Mouse (Mus musculus): ENCODE data around the gene Phf5a. TPM values are rescaled to one million over a fixed set of nuclear protein-coding genes. Genes with fewer than 3 reads are reported as not detected.

Gene Phf5a
- polyA plus RNA-seq, 1 experiment from 2014 or later = 128 TPM

GRCm38 (mm10) chr15:81840306-81840705, 31.4 kb downstream of the Phf5a start:
- Histone ChIP-seq H3K27me3 (no peaks in the 10 kb centered on the region), H3K4me2 (replicated peaks) (no peak overlapping the region), H3K9ac (replicated peaks) (no peak overlapping the region), H3K4me3 (no peak overlapping the region), H3K9me3 (no peaks in the 10 kb centered on the region), H3K27ac (replicated peaks) (no peak overlapping the region), H3K36me3 (no peaks in the 10 kb centered on the region), H3K4me1 (peaks cover 21% of the 10 kb centered on the region)
- ATAC-seq (replicated peaks) = no peak
- whole genome bisulfite sequencing = 90% methylated on average over 7 of the region's 7 CpGs

- no peak overlapping the region; the same call in 1 of the 2 replicates for H3K4me2 ChIP-seq (replicated peaks)
- H3K27ac ChIP-seq (replicated peaks) = 0 out of 2 replicates have a peak overlapping the region, but pooled peaks have one; percentile 23
- peak; percentile 77 for ATAC-seq (replicated peaks)
- H3K4me3 ChIP-seq = no peak overlapping the region
- no peaks in the 10 kb centered on the region for H3K36me3 ChIP-seq
- peaks cover 21% of the 10 kb centered on the region for H3K4me1 ChIP-seq
- WGBS = 44% methylated on average over 5 of the region's 5 CpGs
- H3K9ac ChIP-seq (replicated peaks) = no peak overlapping the region
- no peaks in the 10 kb centered on the region for H3K9me3 ChIP-seq
- no peaks in the 10 kb centered on the region for H3K27me3 ChIP-seq
Observed at GRCm38 (mm10) chr15:81839634-81840033, 32.1 kb downstream of the Phf5a start.

- 44% methylated on average over 14 of the region's 14 CpGs for WGBS
- no peak for ATAC-seq (replicated peaks)
- H3K9ac ChIP-seq (replicated peaks) = no peak overlapping the region
- no peaks in the 10 kb centered on the region for H3K27me3 ChIP-seq
- peaks cover 21% of the 10 kb centered on the region for H3K4me1 ChIP-seq
- no peak overlapping the region for H3K4me3 ChIP-seq
- H3K36me3 ChIP-seq = no peaks in the 10 kb centered on the region
- H3K9me3 ChIP-seq = no peaks in the 10 kb centered on the region
- H3K4me2 ChIP-seq (replicated peaks) = no peak overlapping the region
- H3K27ac ChIP-seq (replicated peaks) = no peak overlapping the region
Observed at GRCm38 (mm10) chr15:81838554-81839235, 33.0 kb downstream of the Phf5a start.

GRCm38 (mm10) chr15:81836966-81837920, 34.5 kb downstream of the Phf5a start:
- H3K9me3 ChIP-seq = no peaks in the 10 kb centered on the region
- 0 out of 2 replicates have a peak overlapping the region, but pooled peaks have one; percentile 29 for H3K4me3 ChIP-seq
- H3K27ac ChIP-seq (replicated peaks) = no peak overlapping the region
- no peak overlapping the region for H3K4me2 ChIP-seq (replicated peaks)
- H3K9ac ChIP-seq (replicated peaks) = no peak overlapping the region
- H3K4me1 ChIP-seq = peaks cover 21% of the 10 kb centered on the region
- H3K36me3 ChIP-seq = no peaks in the 10 kb centered on the region
- 65% methylated on average over 7 of the region's 7 CpGs for WGBS
- H3K27me3 ChIP-seq = no peaks in the 10 kb centered on the region
- ATAC-seq (replicated peaks) = no peak

- peak; percentile 51 for ATAC-seq (replicated peaks)
- Histone ChIP-seq H3K36me3 (no peaks in the 10 kb centered on the region), H3K27me3 (no peaks in the 10 kb centered on the region), H3K9me3 (no peaks in the 10 kb centered on the region), H3K4me3 (peak overlapping the region; percentile 29), H3K27ac (replicated peaks) (no peak overlapping the region), H3K4me1 (peaks cover 24% of the 10 kb centered on the region), H3K4me2 (replicated peaks) (peak overlapping the region; percentile 41), H3K9ac (replicated peaks) (peak overlapping the region; percentile 27; the same call in 1 of the 2 replicates)
- WGBS = 1% methylated on average over 33 of the region's 33 CpGs
Observed at GRCm38 (mm10) chr15:81836124-81836821, 35.4 kb downstream of the Phf5a start.

- no peaks in the 10 kb centered on the region for H3K9me3 ChIP-seq
- 74% methylated on average over 10 of the region's 10 CpGs for WGBS
- H3K4me2 ChIP-seq (replicated peaks) = no peak overlapping the region
- H3K36me3 ChIP-seq = no peaks in the 10 kb centered on the region
- no peak for ATAC-seq (replicated peaks)
- no peak overlapping the region for H3K9ac ChIP-seq (replicated peaks)
- no peak overlapping the region for H3K4me3 ChIP-seq
- H3K4me1 ChIP-seq = peaks cover 24% of the 10 kb centered on the region
- H3K27me3 ChIP-seq = no peaks in the 10 kb centered on the region
- H3K27ac ChIP-seq (replicated peaks) = no peak overlapping the region
Observed at GRCm38 (mm10) chr15:81835007-81835880, 36.5 kb downstream of the Phf5a start.

- Histone ChIP-seq H3K4me2 (replicated peaks) (no peak overlapping the region), H3K9me3 (no peaks in the 10 kb centered on the region), H3K4me1 (peaks cover 16% of the 10 kb centered on the region), H3K4me3 (no peak overlapping the region), H3K36me3 (no peaks in the 10 kb centered on the region), H3K9ac (replicated peaks) (no peak overlapping the region), H3K27ac (replicated peaks) (no peak overlapping the region), H3K27me3 (no peaks in the 10 kb centered on the region)
- no peak for ATAC-seq (replicated peaks)
- 55% methylated on average over 3 of the region's 3 CpGs for WGBS
Observed at GRCm38 (mm10) chr15:81834171-81834841, 37.4 kb downstream of the Phf5a start.

- Histone ChIP-seq H3K27me3 (no peaks in the 10 kb centered on the region), H3K9ac (replicated peaks) (no peak overlapping the region), H3K4me1 (peaks cover 15% of the 10 kb centered on the region), H3K27ac (replicated peaks) (no peak overlapping the region), H3K4me3 (no peak overlapping the region), H3K36me3 (no peaks in the 10 kb centered on the region), H3K4me2 (replicated peaks) (no peak overlapping the region), H3K9me3 (no peaks in the 10 kb centered on the region)
- no peak for ATAC-seq (replicated peaks)
- 80% methylated on average over 4 of the region's 4 CpGs for WGBS
Observed at GRCm38 (mm10) chr15:81833481-81833880, 38.2 kb downstream of the Phf5a start.

- H3K4me2 ChIP-seq (replicated peaks) = no peak overlapping the region
- no peaks in the 10 kb centered on the region for H3K36me3 ChIP-seq
- ATAC-seq (replicated peaks) = no peak
- 94% methylated on average over 3 of the region's 3 CpGs for WGBS
- no peaks in the 10 kb centered on the region for H3K9me3 ChIP-seq
- H3K9ac ChIP-seq (replicated peaks) = no peak overlapping the region
- no peaks in the 10 kb centered on the region for H3K27me3 ChIP-seq
- H3K4me1 ChIP-seq = peaks cover 15% of the 10 kb centered on the region
- H3K27ac ChIP-seq (replicated peaks) = 0 out of 2 replicates have a peak overlapping the region, but pooled peaks have one; percentile 20
- no peak overlapping the region for H3K4me3 ChIP-seq
Observed at GRCm38 (mm10) chr15:81832219-81832618, 39.5 kb downstream of the Phf5a start.

- Histone ChIP-seq H3K4me3 (no peak overlapping the region), H3K9me3 (no peaks in the 10 kb centered on the region), H3K4me2 (replicated peaks) (no peak overlapping the region), H3K27ac (replicated peaks) (peak overlapping the region; percentile 39; the same call in 1 of the 2 replicates), H3K9ac (replicated peaks) (no peak overlapping the region), H3K27me3 (no peaks in the 10 kb centered on the region), H3K36me3 (peaks cover 6% of the 10 kb centered on the region; the same call in 1 of the 2 replicates), H3K4me1 (peaks cover 10% of the 10 kb centered on the region)
- WGBS = 16% methylated on average over 24 of the region's 24 CpGs
- peak; percentile 89 for ATAC-seq (replicated peaks)
Observed at GRCm38 (mm10) chr15:81831136-81831825, 40.4 kb downstream of the Phf5a start.

Measured in forebrain, embryonic 15.5 days (tissue).